Mouse (Mus musculus) myocyte (in vitro differentiated cells): ENCODE results near the gene Xrcc4.

Experiments
- MAX ChIP-seq: IDR thresholded peaks from one replicate; pipeline ENCODE4 v1.6.1; 2011; ENCODE audit warnings: low read depth, mild to moderate bottlenecking, control low read depth
- MYOD1 ChIP-seq, 3 experiments: IDR thresholded peaks; one replicate each; pipeline ENCODE4 v1.6.1; 2011; ENCODE audit warnings: control low read depth in 2 of 3, low read depth in 2 of 3, mild to moderate bottlenecking in 2 of 3, moderate library complexity in 1 of 3; ENCODE audit not compliant: insufficient read length in 2 of 3, control insufficient read depth in 1 of 3
- POLR2A ChIP-seq: IDR thresholded peaks from one replicate; pipeline ENCODE4 v1.6.1; 2011; ENCODE audit warnings: low read depth, mild to moderate bottlenecking, control low read depth, moderate library complexity; ENCODE audit not compliant: insufficient read length
- TCF12 ChIP-seq: IDR thresholded peaks from one replicate; pipeline ENCODE4 v1.6.1; 2011; ENCODE audit warnings: mild to moderate bottlenecking, control low read depth; ENCODE audit not compliant: poor library complexity, insufficient read depth, severe bottlenecking
- TCF3 ChIP-seq: IDR thresholded peaks from one replicate; pipeline ENCODE4 v1.6.1; 2011; ENCODE audit warnings: low read depth, control low read depth; ENCODE audit not compliant: insufficient read length

GRCm38 (mm10) chr13:89997531-89997930 is 91.9 kb downstream of the Xrcc4 start:
- TF ChIP-seq MAX: no peak
- no peak for TF ChIP-seq TCF12
- no peak for TF ChIP-seq POLR2A
- no peak for TF ChIP-seq TCF3
- no peak for TF ChIP-seq MYOD1 (IDR thresholded peaks at IDR 0.05; ENCODE audit: control insufficient read depth in 1 of 3, insufficient read length in 2 of 3, low read depth in 2 of 3)
